Mouse (Mus musculus): ENCODE measurements around the gene Ncoa5. TPM values are rescaled to one million over a fixed set of nuclear protein-coding genes. Genes with fewer than 3 reads are reported as not detected.

Ncoa5 gene
- polyA plus RNA-seq, 1 experiment from 2014 or later = 85.1 TPM

DNA sequence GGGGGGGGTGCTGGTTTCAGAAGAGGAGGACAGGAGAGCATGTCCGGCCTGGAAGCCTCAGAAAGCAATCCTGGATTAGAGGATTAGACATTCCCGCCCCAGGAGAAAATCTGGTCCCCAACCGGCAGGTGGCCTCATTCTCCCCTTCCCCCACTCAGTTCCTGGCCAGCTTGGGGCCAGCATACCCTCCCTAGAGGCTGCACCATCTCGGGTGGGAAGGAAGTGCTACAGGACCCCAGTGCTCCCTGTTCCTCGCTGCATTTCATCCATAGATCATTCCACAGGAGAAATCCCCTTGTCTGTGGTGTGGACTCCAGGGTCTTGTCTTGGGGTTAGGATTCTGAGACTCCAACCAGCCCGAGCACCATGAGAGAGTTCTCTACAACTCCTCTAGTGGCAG, 67.5 kb downstream of the Ncoa5 start:
- no peaks in the 10 kb centered on the region for H3K9me3 ChIP-seq (replicated peaks)
- no peak for ATAC-seq (ENCODE audit: low FRiP score)
- peak overlapping the region; percentile 92 for H3K27ac ChIP-seq (replicated peaks)
- H3K36me3 ChIP-seq = no peaks in the 10 kb centered on the region
- H3K4me3 ChIP-seq (replicated peaks) = peak overlapping the region; percentile 68
- peak overlapping the region; percentile 78 for H3K4me2 ChIP-seq
- 0 out of 2 replicates have a peak overlapping the region, but pooled peaks have one; percentile 81 for H3K9ac ChIP-seq (replicated peaks)
- H3K27me3 ChIP-seq (replicated peaks) = peaks cover 28% of the 10 kb centered on the region
- H3K4me1 ChIP-seq = peaks cover 84% of the 10 kb centered on the region
- WGBS = 17% methylated on average over 6 of the region's 6 CpGs

- peaks cover 84% of the 10 kb centered on the region for H3K4me1 ChIP-seq
- peaks cover 25% of the 10 kb centered on the region for H3K27me3 ChIP-seq (replicated peaks)
- ATAC-seq (ENCODE audit: low FRiP score) = no peak
- no peaks in the 10 kb centered on the region for H3K36me3 ChIP-seq
- no peak overlapping the region for H3K27ac ChIP-seq (replicated peaks)
- H3K9ac ChIP-seq (replicated peaks) = no peak overlapping the region
- no peak overlapping the region for H3K4me3 ChIP-seq (replicated peaks)
- 27% methylated on average over 8 of the region's 8 CpGs for WGBS
- H3K9me3 ChIP-seq (replicated peaks) = no peaks in the 10 kb centered on the region
- H3K4me2 ChIP-seq = no peak overlapping the region
Observed at GRCm38 (mm10) chr2:164966381-164966780, 68.3 kb downstream of the Ncoa5 start.

- Histone ChIP-seq H3K4me2 (peak overlapping the region; percentile 52), H3K36me3 (no peaks in the 10 kb centered on the region), H3K27ac (replicated peaks) (peak overlapping the region; percentile 87), H3K4me1 (peaks cover 80% of the 10 kb centered on the region), H3K4me3 (replicated peaks) (no peak overlapping the region), H3K9ac (replicated peaks) (no peak overlapping the region), H3K9me3 (replicated peaks) (no peaks in the 10 kb centered on the region), H3K27me3 (replicated peaks) (peaks cover 21% of the 10 kb centered on the region)
- WGBS = 76% methylated on average over 1 of the region's 1 CpGs
- ATAC-seq (ENCODE audit: low FRiP score) = no peak
Observed at GRCm38 (mm10) chr2:164964981-164965380, 69.7 kb downstream of the Ncoa5 start.

GRCm38 (mm10) chr2:164964242-164964894, 70.3 kb downstream of the Ncoa5 start:
- Histone ChIP-seq H3K27me3 (replicated peaks) (peaks cover 15% of the 10 kb centered on the region), H3K36me3 (no peaks in the 10 kb centered on the region), H3K9ac (replicated peaks) (no peak overlapping the region), H3K9me3 (replicated peaks) (no peaks in the 10 kb centered on the region), H3K4me3 (replicated peaks) (peak overlapping the region; percentile 16; the same call in 1 of the 2 replicates), H3K4me1 (peaks cover 74% of the 10 kb centered on the region), H3K27ac (replicated peaks) (peak overlapping the region; percentile 87), H3K4me2 (peak overlapping the region; percentile 52)
- peak; percentile 45 for ATAC-seq (ENCODE audit: low FRiP score)
- WGBS = 15% methylated on average over 9 of the region's 9 CpGs

GRCm38 (mm10) chr2:164962183-164962580, 72.5 kb downstream of the Ncoa5 start:
- H3K9ac ChIP-seq (replicated peaks) = 0 out of 2 replicates have a peak overlapping the region, but pooled peaks have one; percentile 68
- 52% methylated on average over 7 of the region's 7 CpGs for WGBS
- H3K4me1 ChIP-seq = peaks cover 54% of the 10 kb centered on the region
- no peak for ATAC-seq (ENCODE audit: low FRiP score)
- peaks cover 3% of the 10 kb centered on the region for H3K27me3 ChIP-seq (replicated peaks)
- H3K9me3 ChIP-seq (replicated peaks) = no peaks in the 10 kb centered on the region
- no peaks in the 10 kb centered on the region for H3K36me3 ChIP-seq
- no peak overlapping the region for H3K27ac ChIP-seq (replicated peaks)
- peak overlapping the region; percentile 60; the same call in 1 of the 2 replicates for H3K4me3 ChIP-seq (replicated peaks)
- H3K4me2 ChIP-seq = peak overlapping the region; percentile 76

DNA sequence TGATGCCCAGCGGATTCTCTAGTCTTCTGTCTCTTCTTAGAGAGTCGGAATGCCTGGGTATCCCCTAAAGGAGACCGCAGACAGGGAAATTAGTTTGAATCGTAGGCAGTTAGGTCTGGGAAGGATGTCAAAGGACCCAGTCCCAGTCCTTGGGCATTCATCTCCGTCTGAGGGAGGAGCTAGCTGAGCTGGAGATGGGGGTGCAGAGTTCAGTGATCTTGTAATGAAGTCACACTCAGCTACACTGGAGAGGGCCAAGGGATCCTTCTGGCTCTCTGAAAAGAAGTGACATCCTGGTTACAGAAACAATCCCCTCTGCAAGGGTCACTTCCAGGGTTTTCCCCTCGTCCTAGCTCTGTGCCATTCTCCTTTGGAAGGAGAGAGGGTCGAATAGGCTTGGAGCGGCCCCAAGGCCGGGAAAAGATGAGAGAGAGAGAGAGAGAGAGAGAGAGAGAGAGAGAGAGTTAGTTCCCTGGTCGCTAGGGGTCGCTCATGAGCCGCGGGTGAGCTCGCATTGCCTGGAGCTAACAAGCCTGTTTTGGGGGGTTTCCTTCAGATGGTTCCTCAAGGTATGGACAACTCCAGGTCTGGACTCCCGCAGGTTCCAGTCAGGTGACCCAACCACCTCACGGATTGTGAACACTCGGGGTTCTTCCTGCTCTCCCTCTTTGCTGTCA, 73.0 kb downstream of the Ncoa5 start:
- H3K4me2 ChIP-seq = peak overlapping the region; percentile 76
- ATAC-seq (ENCODE audit: low FRiP score) = peak; percentile 18; the same call in 1 of the 2 replicates
- no peaks in the 10 kb centered on the region for H3K9me3 ChIP-seq (replicated peaks)
- H3K9ac ChIP-seq (replicated peaks) = peak overlapping the region; percentile 68
- H3K4me3 ChIP-seq (replicated peaks) = peak overlapping the region; percentile 60
- H3K27me3 ChIP-seq (replicated peaks) = no peaks in the 10 kb centered on the region; the same call in 1 of the 2 replicates
- no peaks in the 10 kb centered on the region for H3K36me3 ChIP-seq
- WGBS = 9% methylated on average over 17 of the region's 17 CpGs
- H3K27ac ChIP-seq (replicated peaks) = peak overlapping the region; percentile 67
- H3K4me1 ChIP-seq = peaks cover 51% of the 10 kb centered on the region

DNA sequence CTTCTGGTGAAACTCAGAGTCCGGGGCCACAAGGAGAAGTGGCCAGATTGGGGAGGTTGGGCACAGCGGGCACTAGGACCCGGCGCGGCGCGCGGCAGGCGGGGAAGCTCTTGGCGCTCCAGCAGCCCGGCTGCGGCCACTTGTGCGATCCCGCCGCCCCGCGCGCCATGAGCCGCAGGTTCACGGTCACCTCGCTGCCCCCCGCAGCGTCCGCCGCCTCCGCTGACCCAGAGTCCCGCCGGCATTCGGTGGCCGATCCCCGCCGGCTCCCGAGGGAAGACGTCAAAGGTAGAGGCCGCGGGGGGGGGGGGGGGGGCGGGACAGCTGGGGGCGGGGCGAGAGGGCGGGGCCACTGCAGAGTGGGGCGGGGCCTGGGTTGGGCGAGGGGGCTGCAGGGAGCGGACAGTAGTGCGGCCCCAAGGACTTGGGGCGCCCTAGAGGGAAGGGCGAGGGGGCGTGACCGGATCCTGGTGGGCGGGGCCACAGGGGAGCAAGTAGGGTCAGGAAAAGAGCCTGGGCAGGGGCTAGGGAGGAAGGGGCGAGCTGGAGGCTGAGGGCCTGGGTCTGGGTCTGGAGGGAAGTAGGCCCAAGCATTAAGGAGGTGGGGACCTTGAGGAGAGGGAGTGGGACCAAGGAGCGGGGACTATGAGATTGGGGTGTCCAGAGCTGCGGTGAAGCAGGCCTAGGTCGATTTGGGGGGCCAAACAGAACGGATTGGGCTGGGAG, 73.8 kb downstream of the Ncoa5 start, which contains the start of gene Slc12a5:
Gene Slc12a5, plus strand, starts transcription at position 87 of the 726 bp plus-strand sequence.
- Histone ChIP-seq H3K36me3 (no peaks in the 10 kb centered on the region), H3K27me3 (replicated peaks) (peaks cover 3% of the 10 kb centered on the region; the same call in 1 of the 2 replicates), H3K4me3 (replicated peaks) (peak within 1 kb of the TSS; percentile 60), H3K4me1 (peaks cover 51% of the 10 kb centered on the region), H3K9me3 (replicated peaks) (no peaks in the 10 kb centered on the region), H3K27ac (replicated peaks) (peak within 1 kb of the TSS; percentile 67), H3K9ac (replicated peaks) (peak within 1 kb of the TSS; percentile 68), H3K4me2 (peak within 1 kb of the TSS; percentile 76)
- ATAC-seq (ENCODE audit: low FRiP score) = peak; percentile 67
- WGBS = 1% methylated on average over 36 of the region's 54 CpGs

DNA sequence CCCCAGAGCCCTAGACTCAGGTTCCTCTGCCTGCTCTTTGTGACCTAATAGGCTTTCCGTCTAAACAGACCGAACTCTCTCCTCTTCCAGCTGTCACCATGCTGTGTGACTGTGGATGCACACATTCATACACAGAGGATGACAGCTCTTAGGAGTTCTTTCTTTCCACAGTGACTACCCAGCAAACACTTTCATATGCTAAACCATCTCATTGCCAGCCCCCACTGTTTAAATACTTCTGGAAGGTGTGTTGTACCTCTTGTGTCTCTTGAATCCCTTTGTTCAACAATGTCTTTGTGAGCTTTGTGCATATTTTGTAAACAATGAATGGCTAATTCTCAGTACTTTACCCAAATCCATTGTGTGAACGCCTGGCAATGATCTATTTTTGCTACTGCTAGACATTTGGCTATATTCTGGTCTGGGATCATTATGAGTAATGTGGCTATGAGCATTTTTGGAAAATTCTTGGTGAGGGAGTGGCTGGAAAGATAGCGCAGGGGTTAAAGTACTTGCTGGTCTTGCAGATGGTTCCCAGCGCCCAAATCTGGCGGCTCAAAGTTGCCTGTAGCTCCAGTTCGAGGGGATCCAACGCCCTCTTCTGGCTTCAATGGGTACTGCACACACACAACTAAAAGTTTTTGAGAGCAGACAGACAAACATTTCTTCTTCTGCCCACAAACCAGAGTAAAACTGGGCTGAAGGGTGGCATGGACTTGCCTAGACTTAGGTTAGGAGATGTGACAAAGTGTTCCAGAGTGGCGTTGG, 76.9 kb downstream of the Ncoa5 start:
- Histone ChIP-seq H3K27me3 (replicated peaks) (peaks cover 23% of the 10 kb centered on the region), H3K4me3 (replicated peaks) (no peak overlapping the region), H3K4me1 (peaks cover 32% of the 10 kb centered on the region), H3K36me3 (no peaks in the 10 kb centered on the region), H3K4me2 (no peak overlapping the region), H3K9me3 (replicated peaks) (no peaks in the 10 kb centered on the region), H3K9ac (replicated peaks) (no peak overlapping the region), H3K27ac (replicated peaks) (no peak overlapping the region)
- ATAC-seq (ENCODE audit: low FRiP score) = no peak
- WGBS = 70% methylated on average over 9 of the region's 9 CpGs

GRCm38 (mm10) chr2:164956195-164956594, 78.5 kb downstream of the Ncoa5 start:
- no peaks in the 10 kb centered on the region for H3K36me3 ChIP-seq
- H3K4me1 ChIP-seq = peaks cover 18% of the 10 kb centered on the region
- ATAC-seq (ENCODE audit: low FRiP score) = no peak
- H3K9ac ChIP-seq (replicated peaks) = no peak overlapping the region
- 78% methylated on average over 5 of the region's 5 CpGs for WGBS
- H3K27me3 ChIP-seq (replicated peaks) = peaks cover 36% of the 10 kb centered on the region
- no peak overlapping the region for H3K27ac ChIP-seq (replicated peaks)
- H3K4me2 ChIP-seq = no peak overlapping the region
- H3K9me3 ChIP-seq (replicated peaks) = no peaks in the 10 kb centered on the region
- H3K4me3 ChIP-seq (replicated peaks) = no peak overlapping the region

GRCm38 (mm10) chr2:164955725-164956124, 78.9 kb downstream of the Ncoa5 start:
- peaks cover 41% of the 10 kb centered on the region for H3K27me3 ChIP-seq (replicated peaks)
- 82% methylated on average over 4 of the region's 4 CpGs for WGBS
- no peak for ATAC-seq (ENCODE audit: low FRiP score)

DNA sequence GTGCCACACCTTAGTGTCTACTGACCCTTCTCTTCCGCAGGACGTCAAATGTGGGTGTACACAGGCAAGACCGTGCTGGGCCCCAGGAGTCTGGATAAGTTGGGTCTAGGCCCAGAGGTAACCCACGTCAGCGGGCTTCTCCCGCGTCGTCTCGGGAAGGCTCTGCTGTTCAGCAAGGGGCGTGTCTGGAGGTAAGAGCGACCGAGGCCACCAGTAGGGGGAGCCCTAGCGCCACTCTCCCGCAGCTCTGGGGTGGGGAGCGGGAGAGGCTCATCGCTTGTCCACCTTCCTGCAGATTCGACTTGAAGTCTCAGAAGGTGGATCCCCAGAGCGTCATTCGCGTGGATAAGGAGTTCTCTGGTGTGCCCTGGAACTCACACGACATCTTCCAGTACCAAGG, 81.4 kb downstream of the Ncoa5 start:
- Histone ChIP-seq H3K9me3 (replicated peaks) (no peaks in the 10 kb centered on the region), H3K27me3 (replicated peaks) (peaks cover 66% of the 10 kb centered on the region), H3K36me3 (no peaks in the 10 kb centered on the region), H3K4me1 (peaks cover 20% of the 10 kb centered on the region), H3K27ac (replicated peaks) (no peak overlapping the region), H3K4me3 (replicated peaks) (0 out of 2 replicates have a peak overlapping the region, but pooled peaks have one; percentile 1), H3K9ac (replicated peaks) (no peak overlapping the region), H3K4me2 (peak overlapping the region; percentile 43)
- peak; percentile 71 for ATAC-seq (ENCODE audit: low FRiP score)
- 2% methylated on average over 21 of the region's 21 CpGs for WGBS

More at GRCm38 (mm10) chr2:164955725-164956124, 78.9 kb downstream of the Ncoa5 start:
- Histone ChIP-seq H3K4me2 (no peak overlapping the region), H3K36me3 (no peaks in the 10 kb centered on the region), H3K27ac (replicated peaks) (no peak overlapping the region), H3K9ac (replicated peaks) (no peak overlapping the region), H3K9me3 (replicated peaks) (no peaks in the 10 kb centered on the region), H3K4me1 (peaks cover 15% of the 10 kb centered on the region), H3K4me3 (replicated peaks) (no peak overlapping the region)

Data from neural tube, embryonic 15.5 days (tissue).